ENCODE assay signal across 18 mouse cellular contexts in genomic region chr1:135095189-135095588, GRCm38 (mm10). TPM values are rescaled to one million over a fixed set of nuclear protein-coding genes. Genes with fewer than 3 reads are reported as not detected.
A peak's percentile ranks its signal among the peaks of the same experiment; 100 is the strongest.
DNase-seq lines count a peak whose midpoint lies in the region; ATAC-seq and TF ChIP-seq lines count a peak whose summit lies in the region.
"Had no signal": no experiment of that assay in that cellular context is flagged by ENCODE, and none has a peak within 500 bp of the region (broad histone marks: within the 10 kb centered on the region; RNA-seq: fewer than 3 reads in every experiment).

No protein-coding gene starts in this region.

- no peak overlapping the region for H3K4me2 ChIP-seq in lung, postnatal 0 days (replicated peaks; ENCODE audit: low read depth, low read length)
- H3K4me2 ChIP-seq in heart, embryonic 16.5 days (ENCODE audit: low read depth, low read length): no peak overlapping the region
- H3K4me2 ChIP-seq in liver, postnatal 0 days (ENCODE audit: low read depth, low read length): no peak overlapping the region
- H3K4me2 ChIP-seq in stomach, postnatal 0 days (replicated peaks; ENCODE audit: low read depth): no peak overlapping the region
- H3K4me2 ChIP-seq: hindbrain, embryonic 13.5 days; liver, embryonic 15.5 days; neural tube, embryonic 15.5 days; stomach, embryonic 15.5 days had no signal

- no peak for TF ChIP-seq CTCF in lung, postnatal 0 days (IDR thresholded peaks at IDR 0.05)
- no peak for TF ChIP-seq CTCF in liver, postnatal 0 days (IDR thresholded peaks at IDR 0.05; ENCODE audit: low read depth)
- no peak for TF ChIP-seq CTCF in stomach, postnatal 0 days (IDR thresholded peaks at IDR 0.05; ENCODE audit: low read depth)

- ATAC-seq in lung, postnatal 0 days: no peak
- ATAC-seq in heart, embryonic 16.5 days (replicated peaks; ENCODE audit: extremely low read depth, insufficient read depth, low FRiP score): peak; percentile 52
- no peak for ATAC-seq in liver, postnatal 0 days
- ATAC-seq in stomach, postnatal 0 days (ENCODE audit: low FRiP score, low TSS enrichment): no peak
- ATAC-seq in erythroid progenitor cell, adult 5-6 weeks (replicated peaks; ENCODE audit: low FRiP score, poor library complexity, severe bottlenecking): no peak
- ATAC-seq: forebrain, embryonic 16.5 days; intestine, postnatal 0 days had no signal

- H3K27me3 ChIP-seq in lung, postnatal 0 days (replicated peaks; ENCODE audit: insufficient read depth, low read length): no peaks in the 10 kb centered on the region
- H3K27me3 ChIP-seq in heart, embryonic 16.5 days (ENCODE audit: control insufficient read depth, insufficient read depth, low read length): peaks cover 7% of the 10 kb centered on the region
- H3K27me3 ChIP-seq in liver, postnatal 0 days (ENCODE audit: insufficient read depth, low read length): no peaks in the 10 kb centered on the region
- H3K27me3 ChIP-seq in stomach, postnatal 0 days (ENCODE audit: control insufficient read depth, insufficient read depth, low read length): 0 out of 2 replicates have a peak, but pooled peaks cover 3% of the 10 kb centered on the region
- H3K27me3 ChIP-seq: neural tube, embryonic 15.5 days; stomach, embryonic 15.5 days had no signal

- peak; percentile 36 for DNase-seq in lung, postnatal 36 days
- no peak for DNase-seq in lung, postnatal 0 days (ENCODE audit: low spot score)
- DNase-seq in liver, postnatal 0 days: peak; percentile 45
- DNase-seq in stomach, postnatal 0 days (ENCODE audit: low spot score): peak; percentile 52
- no peak for DNase-seq in urinary bladder, adult 18-20 months (ENCODE audit: low spot score in 2 of 2)
- DNase-seq: adrenal gland, postnatal 25 days; gastrocnemius, postnatal 14 days; kidney, postnatal 25 days; right cerebral cortex, adult 18-20 months had no signal

- H3K9me3 ChIP-seq in lung, postnatal 0 days (ENCODE audit: low read length): no peaks in the 10 kb centered on the region
- H3K9me3 ChIP-seq in heart, embryonic 16.5 days (replicated peaks; ENCODE audit: control insufficient read depth, low read length): no peaks in the 10 kb centered on the region
- no peaks in the 10 kb centered on the region for H3K9me3 ChIP-seq in liver, postnatal 0 days (ENCODE audit: low read length)
- no peaks in the 10 kb centered on the region for H3K9me3 ChIP-seq in stomach, postnatal 0 days (ENCODE audit: control insufficient read depth, low read length)
- H3K9me3 ChIP-seq: hindbrain, embryonic 13.5 days; liver, embryonic 15.5 days; neural tube, embryonic 15.5 days; stomach, embryonic 15.5 days had no signal

- no peaks in the 10 kb centered on the region for H3K36me3 ChIP-seq in lung, postnatal 0 days (ENCODE audit: insufficient read depth, low read length)
- no peaks in the 10 kb centered on the region for H3K36me3 ChIP-seq in heart, embryonic 16.5 days (ENCODE audit: control insufficient read depth, insufficient read depth)
- H3K36me3 ChIP-seq in liver, postnatal 0 days (replicated peaks; ENCODE audit: insufficient read depth, low read length): no peaks in the 10 kb centered on the region
- H3K36me3 ChIP-seq in stomach, postnatal 0 days (ENCODE audit: control insufficient read depth, insufficient read depth, low read length): no peaks in the 10 kb centered on the region
- H3K36me3 ChIP-seq: hindbrain, embryonic 13.5 days; liver, embryonic 15.5 days; neural tube, embryonic 15.5 days; stomach, embryonic 15.5 days had no signal

- no peak overlapping the region for H3K4me3 ChIP-seq in lung, postnatal 0 days (ENCODE audit: low read depth, low read length)
- no peak overlapping the region for H3K4me3 ChIP-seq in heart, embryonic 16.5 days (ENCODE audit: low read length)
- no peak overlapping the region for H3K4me3 ChIP-seq in liver, postnatal 0 days (ENCODE audit: low read depth, low read length)
- no peak overlapping the region for H3K4me3 ChIP-seq in stomach, postnatal 0 days (ENCODE audit: low read depth, low read length)
- H3K4me3 ChIP-seq: hindbrain, embryonic 13.5 days; liver, embryonic 15.5 days; neural tube, embryonic 15.5 days; stomach, embryonic 15.5 days had no signal

- no peaks in the 10 kb centered on the region; the same call in 1 of the 2 replicates for H3K4me1 ChIP-seq in lung, postnatal 0 days (ENCODE audit: insufficient read depth, low read depth, low read length)
- peaks cover 32% of the 10 kb centered on the region for H3K4me1 ChIP-seq in heart, embryonic 16.5 days (ENCODE audit: control insufficient read depth, insufficient read depth, low read length)
- H3K4me1 ChIP-seq in liver, postnatal 0 days (ENCODE audit: insufficient read depth): peaks cover 6% of the 10 kb centered on the region; the same call in 1 of the 2 replicates
- no peaks in the 10 kb centered on the region for H3K4me1 ChIP-seq in stomach, postnatal 0 days (replicated peaks; ENCODE audit: control insufficient read depth, insufficient read depth)
- H3K4me1 ChIP-seq: neural tube, embryonic 15.5 days; stomach, embryonic 15.5 days had no signal

- H3K9ac ChIP-seq in lung, postnatal 0 days (replicated peaks; ENCODE audit: low read depth): no peak overlapping the region
- no peak overlapping the region; the same call in 1 of the 2 replicates for H3K9ac ChIP-seq in heart, embryonic 16.5 days (ENCODE audit: low read length)
- H3K9ac ChIP-seq in liver, postnatal 0 days (replicated peaks): 0 out of 2 replicates have a peak overlapping the region, but pooled peaks have one; percentile 23
- no peak overlapping the region for H3K9ac ChIP-seq in stomach, postnatal 0 days (ENCODE audit: low read length)
- H3K9ac ChIP-seq: hindbrain, embryonic 13.5 days; liver, embryonic 15.5 days; neural tube, embryonic 15.5 days; stomach, embryonic 15.5 days had no signal

- no peak for TF ChIP-seq EP300 in lung, postnatal 0 days (IDR thresholded peaks at IDR 0.05)
- no peak for TF ChIP-seq EP300 in liver, postnatal 0 days (IDR thresholded peaks at IDR 0.05; ENCODE audit: low read depth)
- TF ChIP-seq EP300 in stomach, postnatal 0 days (optimal IDR thresholded peaks at IDR 0.05): no peak

- no peak overlapping the region for H3K27ac ChIP-seq in lung, postnatal 0 days (ENCODE audit: low read length)
- no peak overlapping the region for H3K27ac ChIP-seq in heart, embryonic 16.5 days (ENCODE audit: low read length)
- H3K27ac ChIP-seq in liver, postnatal 0 days (ENCODE audit: low read depth): no peak overlapping the region
- no peak overlapping the region for H3K27ac ChIP-seq in stomach, postnatal 0 days (replicated peaks)
- H3K27ac ChIP-seq: hindbrain, embryonic 13.5 days; liver, embryonic 15.5 days; macrophage; neural tube, embryonic 15.5 days; stomach, embryonic 15.5 days had no signal

- 24% methylated on average over 7 of the region's 7 CpGs for WGBS in lung, postnatal 0 days
- 9% methylated on average over 7 of the region's 7 CpGs for WGBS in heart, embryonic 16.5 days
- 6% methylated on average over 7 of the region's 7 CpGs for WGBS in liver, postnatal 0 days (ENCODE audit: insufficient replicate concordance)
- 38% methylated on average over 7 of the region's 7 CpGs for WGBS in stomach, postnatal 0 days

RNA-seq across cellular contexts. Expression of gene Lgr6, which starts 9.9 kb away (rescaled TPM):
- polyA plus RNA-seq in lung, postnatal 0 days (2015; fragmentation: Nextera tagmentation; extraction: Ambion mirVana): 2.9 and 3.9 TPM in 2 replicates
- polyA plus RNA-seq in heart, embryonic 16.5 days (2015; fragmentation: Nextera tagmentation; extraction: Ambion mirVana): 2.5 and 4.6 TPM in 2 replicates
- polyA plus RNA-seq in liver, postnatal 0 days (2015; fragmentation: Nextera tagmentation; extraction: Ambion mirVana): 0.06 and 0.32 TPM in 2 replicates
- 0.35 and 1.0 TPM in 2 replicates for polyA plus RNA-seq in stomach, postnatal 0 days (2015; fragmentation: Nextera tagmentation; extraction: Ambion mirVana)
- not detected in 2 replicates for total RNA-seq in erythroid progenitor cell, adult 5-6 weeks (2015; ENCODE audit: low replicate concordance)
- total RNA-seq in erythroid progenitor cell, adult 5-6 weeks (2017; ENCODE audit: low replicate concordance): not detected in 2 replicates
- polyA plus RNA-seq: macrophage had no signal

RNA-seq across cellular contexts. Expression of gene Ptpn7, which starts 37.3 kb away (rescaled TPM):
- polyA plus RNA-seq in lung, postnatal 0 days (2015; fragmentation: Nextera tagmentation; extraction: Ambion mirVana): 2.9 and 3.0 TPM in 2 replicates
- 7.3 and 20.5 TPM in 2 replicates for polyA plus RNA-seq in heart, embryonic 16.5 days (2015; fragmentation: Nextera tagmentation; extraction: Ambion mirVana)
- 5.4 and 6.7 TPM in 2 replicates for polyA plus RNA-seq in liver, postnatal 0 days (2015; fragmentation: Nextera tagmentation; extraction: Ambion mirVana)
- polyA plus RNA-seq in stomach, postnatal 0 days (2015; fragmentation: Nextera tagmentation; extraction: Ambion mirVana): 0.32 and 0.46 TPM in 2 replicates
- total RNA-seq in erythroid progenitor cell, adult 5-6 weeks (2015; ENCODE audit: low replicate concordance): 8.3 and 12.2 TPM in 2 replicates
- 10.8 and 11.9 TPM in 2 replicates for total RNA-seq in erythroid progenitor cell, adult 5-6 weeks (2017; ENCODE audit: low replicate concordance)

RNA-seq across cellular contexts. Expression of gene Arl8a, which starts 51.4 kb away (rescaled TPM):
- 51.8 and 56.3 TPM in 2 replicates for polyA plus RNA-seq in lung, postnatal 0 days (2015; fragmentation: Nextera tagmentation; extraction: Ambion mirVana)
- polyA plus RNA-seq in heart, embryonic 16.5 days (2015; fragmentation: Nextera tagmentation; extraction: Ambion mirVana): 40.2 and 43.9 TPM in 2 replicates
- 11.3 and 12.5 TPM in 2 replicates for polyA plus RNA-seq in liver, postnatal 0 days (2015; fragmentation: Nextera tagmentation; extraction: Ambion mirVana)
- polyA plus RNA-seq in stomach, postnatal 0 days (2015; fragmentation: Nextera tagmentation; extraction: Ambion mirVana): 42.2 and 43.9 TPM in 2 replicates
- total RNA-seq in erythroid progenitor cell, adult 5-6 weeks (2015; ENCODE audit: low replicate concordance): 19.3 and 21.3 TPM in 2 replicates
- 12.3 and 17.8 TPM in 2 replicates for total RNA-seq in erythroid progenitor cell, adult 5-6 weeks (2017; ENCODE audit: low replicate concordance)

Comparison
In these comparisons a context has a peak if more than half of its experiments do, and no peak if none do; other contexts are left out.
1. DNase-seq: peak in lung, postnatal 36 days (single experiment), liver, postnatal 0 days (single experiment) and stomach, postnatal 0 days (single experiment); none in lung, postnatal 0 days (single experiment) and urinary bladder, adult 18-20 months (0 of 2).